Mouse (Mus musculus): ENCODE data around the gene Bahcc1. TPM values are rescaled to one million over a fixed set of nuclear protein-coding genes. Genes with fewer than 3 reads are reported as not detected.

Bahcc1 gene
- polyA plus RNA-seq (2015; fragmentation: Nextera tagmentation; extraction: Ambion mirVana) = 17.4 and 19.5 TPM in 2 replicates

GRCm38 (mm10) chr11:120232230-120233097, at the start of gene Bahcc1:
Gene Bahcc1 (plus strand): TSS chr11:120232947.
- Histone ChIP-seq H3K36me3 (peaks cover 6% of the 10 kb centered on the region), H3K9ac (replicated peaks) (peak within 1 kb of the TSS; percentile 100), H3K4me2 (replicated peaks) (peak within 1 kb of the TSS; percentile 98), H3K4me3 (replicated peaks) (peak within 1 kb of the TSS; percentile 66), H3K27me3 (no peaks in the 10 kb centered on the region), H3K4me1 (replicated peaks) (peaks cover 35% of the 10 kb centered on the region), H3K9me3 (no peaks in the 10 kb centered on the region), H3K27ac (peak within 1 kb of the TSS; percentile 100)
- ATAC-seq = peak; percentile 94
- WGBS = under 1% methylated on average over 36 of the region's 36 CpGs

GRCm38 (mm10) chr11:120183180-120183579, 49.6 kb upstream of the Bahcc1 start:
- no peaks in the 10 kb centered on the region for H3K9me3 ChIP-seq
- no peak overlapping the region for H3K4me3 ChIP-seq (replicated peaks)
- H3K4me2 ChIP-seq (replicated peaks) = peak overlapping the region; percentile 98
- H3K36me3 ChIP-seq = no peaks in the 10 kb centered on the region
- ATAC-seq = no peak
- WGBS = 5% methylated on average over 1 of the region's 1 CpGs
- H3K4me1 ChIP-seq (replicated peaks) = peaks cover 58% of the 10 kb centered on the region
- peak overlapping the region; percentile 100 for H3K9ac ChIP-seq (replicated peaks)
- no peaks in the 10 kb centered on the region for H3K27me3 ChIP-seq
- peak overlapping the region; percentile 98 for H3K27ac ChIP-seq

- peaks cover 58% of the 10 kb centered on the region for H3K4me1 ChIP-seq (replicated peaks)
Observed at GRCm38 (mm10) chr11:120183708-120184107, 49.0 kb upstream of the Bahcc1 start.

GRCm38 (mm10) chr11:120184371-120185315, 48.1 kb upstream of the Bahcc1 start:
- H3K36me3 ChIP-seq = no peaks in the 10 kb centered on the region
- H3K9me3 ChIP-seq = no peaks in the 10 kb centered on the region
- H3K27ac ChIP-seq = peak overlapping the region; percentile 98
- ATAC-seq = peak; percentile 14; the same call in 1 of the 2 replicates
- H3K4me2 ChIP-seq (replicated peaks) = peak overlapping the region; percentile 98
- no peaks in the 10 kb centered on the region for H3K27me3 ChIP-seq
- peak overlapping the region; percentile 100 for H3K9ac ChIP-seq (replicated peaks)
- WGBS = under 1% methylated on average over 16 of the region's 16 CpGs
- H3K4me3 ChIP-seq (replicated peaks) = peak overlapping the region; percentile 87
- H3K4me1 ChIP-seq (replicated peaks) = peaks cover 58% of the 10 kb centered on the region

More at GRCm38 (mm10) chr11:120183708-120184107, 49.0 kb upstream of the Bahcc1 start:
- Histone ChIP-seq H3K27me3 (no peaks in the 10 kb centered on the region), H3K4me2 (replicated peaks) (peak overlapping the region; percentile 98), H3K9ac (replicated peaks) (peak overlapping the region; percentile 100), H3K4me3 (replicated peaks) (peak overlapping the region; percentile 87; the same call in 1 of the 2 replicates), H3K36me3 (no peaks in the 10 kb centered on the region), H3K27ac (peak overlapping the region; percentile 98), H3K9me3 (no peaks in the 10 kb centered on the region)
- WGBS = 6% methylated on average over 11 of the region's 11 CpGs
- no peak for ATAC-seq

- Histone ChIP-seq H3K4me1 (replicated peaks) (peaks cover 63% of the 10 kb centered on the region), H3K9me3 (no peaks in the 10 kb centered on the region), H3K4me3 (replicated peaks) (peak overlapping the region; percentile 87), H3K27ac (peak overlapping the region; percentile 98), H3K9ac (replicated peaks) (peak overlapping the region; percentile 100), H3K27me3 (no peaks in the 10 kb centered on the region), H3K4me2 (replicated peaks) (peak overlapping the region; percentile 98), H3K36me3 (no peaks in the 10 kb centered on the region)
- ATAC-seq = 0 out of 2 replicates have a peak, but pooled peaks have one; percentile 5
- WGBS = 0% methylated on average over 54 of the region's 54 CpGs
Observed at GRCm38 (mm10) chr11:120185316-120186141, 47.2 kb upstream of the Bahcc1 start.

- Histone ChIP-seq H3K27ac (peak overlapping the region; percentile 98), H3K36me3 (no peaks in the 10 kb centered on the region), H3K4me2 (replicated peaks) (peak overlapping the region; percentile 98), H3K4me1 (replicated peaks) (peaks cover 69% of the 10 kb centered on the region), H3K9me3 (no peaks in the 10 kb centered on the region), H3K4me3 (replicated peaks) (peak overlapping the region; percentile 87), H3K27me3 (no peaks in the 10 kb centered on the region), H3K9ac (replicated peaks) (peak overlapping the region; percentile 100)
- no peak for ATAC-seq
- WGBS = 3% methylated on average over 18 of the region's 18 CpGs
Observed at GRCm38 (mm10) chr11:120186145-120186740, 46.5 kb upstream of the Bahcc1 start.

GRCm38 (mm10) chr11:120186821-120187235, 45.9 kb upstream of the Bahcc1 start:
- H3K4me2 ChIP-seq (replicated peaks) = peak overlapping the region; percentile 98
- H3K9ac ChIP-seq (replicated peaks) = peak overlapping the region; percentile 100
- H3K4me3 ChIP-seq (replicated peaks) = peak overlapping the region; percentile 87
- H3K36me3 ChIP-seq = no peaks in the 10 kb centered on the region
- no peaks in the 10 kb centered on the region for H3K27me3 ChIP-seq
- H3K9me3 ChIP-seq = no peaks in the 10 kb centered on the region
- peaks cover 67% of the 10 kb centered on the region for H3K4me1 ChIP-seq (replicated peaks)
- no peak for ATAC-seq
- WGBS = under 1% methylated on average over 20 of the region's 20 CpGs
- peak overlapping the region; percentile 98 for H3K27ac ChIP-seq

- Histone ChIP-seq H3K27ac (peak overlapping the region; percentile 98), H3K9me3 (no peaks in the 10 kb centered on the region), H3K4me1 (replicated peaks) (peaks cover 61% of the 10 kb centered on the region), H3K4me2 (replicated peaks) (peak overlapping the region; percentile 98), H3K4me3 (replicated peaks) (peak overlapping the region; percentile 87), H3K36me3 (no peaks in the 10 kb centered on the region), H3K9ac (replicated peaks) (peak overlapping the region; percentile 100), H3K27me3 (0 out of 2 replicates have a peak, but pooled peaks cover 2% of the 10 kb centered on the region)
- no peak for ATAC-seq
- under 1% methylated on average over 43 of the region's 43 CpGs for WGBS
Observed at GRCm38 (mm10) chr11:120187236-120188101, 45.3 kb upstream of the Bahcc1 start.

GRCm38 (mm10) chr11:120188102-120188480, 44.7 kb upstream of the Bahcc1 start:
- Histone ChIP-seq H3K36me3 (no peaks in the 10 kb centered on the region), H3K27ac (peak overlapping the region; percentile 98), H3K4me1 (replicated peaks) (peaks cover 55% of the 10 kb centered on the region), H3K4me3 (replicated peaks) (peak overlapping the region; percentile 87), H3K9me3 (no peaks in the 10 kb centered on the region), H3K9ac (replicated peaks) (peak overlapping the region; percentile 100), H3K27me3 (0 out of 2 replicates have a peak, but pooled peaks cover 3% of the 10 kb centered on the region), H3K4me2 (replicated peaks) (peak overlapping the region; percentile 98)
- under 1% methylated on average over 24 of the region's 24 CpGs for WGBS
- no peak for ATAC-seq
